Mouse (Mus musculus): ENCODE measurements around the gene Acss3.

GRCm38 (mm10) chr10:107053846-107054624 is 69.4 kb downstream of the Acss3 start:
- TF ChIP-seq CTCF (IDR thresholded peaks at IDR 0.05; ENCODE audit: control insufficient read depth, insufficient read depth, insufficient read length) (no peak), MAX (IDR thresholded peaks at IDR 0.05) (no peak), USF1 (IDR thresholded peaks at IDR 0.05; ENCODE audit: low read depth) (no peak), MYOD1 (IDR thresholded peaks at IDR 0.05; ENCODE audit: control insufficient read depth, insufficient read length, low read depth) (no peak), FOSL1 (IDR thresholded peaks at IDR 0.05; ENCODE audit: insufficient read depth, low read length, poor library complexity, severe bottlenecking) (no peak), CEBPB (IDR thresholded peaks at IDR 0.05; ENCODE audit: low read depth) (no peak)

Data from C2C12 (cell line).